Mouse (Mus musculus): Measurements from ENCODE around the gene Tmtc2.

- TF ChIP-seq POLR2A (IDR thresholded peaks at IDR 0.05; ENCODE audit: borderline replicate concordance, extremely low read depth, insufficient read depth, insufficient read length, poor library complexity, severe bottlenecking) (no peak), CTCF (IDR thresholded peaks at IDR 0.05; ENCODE audit: borderline replicate concordance, extremely low read depth, insufficient read depth, insufficient read length) (no peak)
Observed at GRCm38 (mm10) chr10:105535848-105536247, 38.4 kb downstream of the Tmtc2 start.
